Comparison of ENCODE assay signal across 13 mouse cellular contexts in the genomic region with DNA sequence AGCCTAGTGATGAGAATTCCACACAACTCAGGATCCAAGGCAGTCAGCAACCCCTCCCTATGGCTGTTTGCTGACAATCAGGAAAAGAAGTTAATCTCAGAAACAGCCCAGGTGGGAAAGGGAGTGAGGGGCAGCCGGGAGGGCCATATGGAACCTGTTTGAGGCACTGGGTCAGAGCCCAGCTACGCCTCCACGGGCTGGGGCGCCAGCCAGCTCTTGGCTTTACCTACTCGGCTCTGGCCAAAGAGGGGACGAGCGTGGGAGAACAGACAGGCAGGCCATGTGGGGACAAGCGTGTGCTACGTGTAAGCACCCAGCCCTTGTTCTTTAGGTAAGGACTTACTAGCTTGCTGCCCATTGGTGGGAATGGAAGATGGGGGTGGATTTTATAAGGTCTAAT.
DNase-seq lines count a peak whose midpoint lies in the region; TF ChIP-seq lines count a peak whose summit lies in the region.
"Had no signal": no experiment of that assay in that cellular context is flagged by ENCODE, and none has a peak within 500 bp of the region (broad histone marks: within the 10 kb centered on the region; RNA-seq: fewer than 3 reads in every experiment).

No protein-coding gene starts in this region.

- no peak for TF ChIP-seq POLR2A in cerebellum, adult 2 months (IDR thresholded peaks at IDR 0.05; ENCODE audit: borderline replicate concordance, insufficient read depth, low read length)

- no peak for TF ChIP-seq CTCF in cerebellum, adult 2 months (IDR thresholded peaks at IDR 0.05; ENCODE audit: borderline replicate concordance, insufficient read depth, low read depth, low read length)

- peak; percentile 81 for DNase-seq in left cerebral cortex, postnatal 4 days
- DNase-seq in left cerebral cortex, adult 18-20 months (ENCODE audit: low spot score in 2 of 2): no peak
- peak; percentile 84 for DNase-seq in cerebellum, adult 11 months
- DNase-seq in cerebellum, adult 2 months: peak; percentile 86 to 94
- peak; percentile 44 for DNase-seq in gonadal fat pad, adult 2 months (ENCODE audit: low read depth)
- no peak for DNase-seq in retina, embryonic 14.5 days (ENCODE audit: low spot score)
- DNase-seq in layer of hippocampus, adult 18-20 months (ENCODE audit: low spot score in 2 of 2): no peak
- DNase-seq: layer of hippocampus, postnatal 36 days; right cerebral cortex, postnatal 4 days; thymus, postnatal 14 days had no signal

- H3K27ac ChIP-seq in cerebellum, adult 2 months (ENCODE audit: insufficient read depth, low read length): peak overlapping the region; percentile 74
- H3K27ac ChIP-seq: heart, adult 2 months; kidney, embryonic 15.5 days; lung, embryonic 15.5 days had no signal

- H3K27me3 ChIP-seq in cerebellum, adult 2 months (ENCODE audit: control insufficient read depth, insufficient read depth, low read length): no peaks in the 10 kb centered on the region
- H3K27me3 ChIP-seq: lung, embryonic 15.5 days had no signal

- peaks cover 33% of the 10 kb centered on the region for H3K4me1 ChIP-seq in cerebellum, adult 2 months (ENCODE audit: control insufficient read depth, insufficient read depth, low read length)

- intact Hi-C loops in left cerebral cortex, postnatal 4 days (cut with DNase I): no loop called here

- 19% methylated on average over 9 of the region's 9 CpGs for WGBS in cerebellum, adult 2 months

- H3K4me3 ChIP-seq in cerebellum, adult 2 months (replicated peaks; ENCODE audit: insufficient read depth, low read depth, low read length): no peak overlapping the region
- H3K4me3 ChIP-seq: heart, adult 2 months; kidney, embryonic 15.5 days; lung, embryonic 15.5 days had no signal

Comparison
In these comparisons a context has a peak if more than half of its experiments do, and no peak if none do; other contexts are left out.
1. DNase-seq: peak in left cerebral cortex, postnatal 4 days (single experiment), cerebellum, adult 11 months (single experiment), cerebellum, adult 2 months (2 of 2) and gonadal fat pad, adult 2 months (single experiment); none in left cerebral cortex, adult 18-20 months (0 of 2), retina, embryonic 14.5 days (single experiment) and layer of hippocampus, adult 18-20 months (0 of 2).